Mouse (Mus musculus): ENCODE measurements around the gene Zswim4. TPM values are rescaled to one million over a fixed set of nuclear protein-coding genes. Genes with fewer than 3 reads are reported as not detected.
"Not testable (repeated sequence)": the region's sequence is repeated elsewhere in the genome, so short reads cannot be mapped to it uniquely, and the experiment has no call there.

Gene Zswim4
- 22.4 and 26.4 TPM in 2 replicates for polyA plus RNA-seq (2015; fragmentation: Nextera tagmentation; extraction: Ambion mirVana)

GRCm38 (mm10) chr8:84236998-84237473, at the start of gene Zswim4:
Gene Zswim4, minus strand, starts transcription at chr8:84237055.
- Histone ChIP-seq H3K4me1 (ENCODE audit: control insufficient read depth, insufficient read depth, low read length) (peaks cover 30% of the 10 kb centered on the region), H3K4me3 (ENCODE audit: low read depth, low read length) (peak within 1 kb of the TSS; percentile 74), H3K36me3 (ENCODE audit: control insufficient read depth, insufficient read depth, low read length) (no peaks in the 10 kb centered on the region), H3K9me3 (replicated peaks; ENCODE audit: control insufficient read depth, low read length, poor library complexity, severe bottlenecking) (no peaks in the 10 kb centered on the region), H3K27ac (ENCODE audit: low read length) (peak within 1 kb of the TSS; percentile 86), H3K27me3 (ENCODE audit: control insufficient read depth, insufficient read depth, low read depth, low read length) (no peaks in the 10 kb centered on the region), H3K9ac (ENCODE audit: low read depth, low read length) (peak within 1 kb of the TSS; percentile 91), H3K4me2 (ENCODE audit: low read length) (peak within 1 kb of the TSS; percentile 93)
- ATAC-seq: peak; percentile 98
- under 1% methylated on average over 35 of the region's 35 CpGs for WGBS

DNA sequence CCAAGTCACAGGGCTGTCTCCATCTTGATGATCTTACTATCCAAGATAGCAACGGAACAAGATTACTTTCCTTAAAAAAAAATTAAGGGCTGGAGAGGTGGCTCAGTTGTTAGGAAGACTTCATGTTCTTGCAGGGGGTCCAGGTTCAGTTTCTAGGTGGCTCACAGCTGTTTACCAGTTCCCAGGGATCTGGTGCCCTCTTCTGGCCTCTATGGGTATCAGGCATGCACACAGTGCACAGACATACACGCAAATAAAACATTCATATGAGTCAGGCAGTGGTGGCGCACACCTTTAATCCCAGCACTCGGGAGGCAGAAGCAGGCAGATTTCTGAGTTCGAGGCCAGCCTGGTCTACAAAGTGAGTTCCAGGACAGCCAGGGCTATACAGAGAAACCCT, 48.8 kb upstream of the Zswim4 start:
- WGBS: 60% methylated on average over 5 of the region's 5 CpGs
- ATAC-seq; H3K36me3 ChIP-seq (ENCODE audit: control insufficient read depth, insufficient read depth, low read length): not testable (repeated sequence)

DNA sequence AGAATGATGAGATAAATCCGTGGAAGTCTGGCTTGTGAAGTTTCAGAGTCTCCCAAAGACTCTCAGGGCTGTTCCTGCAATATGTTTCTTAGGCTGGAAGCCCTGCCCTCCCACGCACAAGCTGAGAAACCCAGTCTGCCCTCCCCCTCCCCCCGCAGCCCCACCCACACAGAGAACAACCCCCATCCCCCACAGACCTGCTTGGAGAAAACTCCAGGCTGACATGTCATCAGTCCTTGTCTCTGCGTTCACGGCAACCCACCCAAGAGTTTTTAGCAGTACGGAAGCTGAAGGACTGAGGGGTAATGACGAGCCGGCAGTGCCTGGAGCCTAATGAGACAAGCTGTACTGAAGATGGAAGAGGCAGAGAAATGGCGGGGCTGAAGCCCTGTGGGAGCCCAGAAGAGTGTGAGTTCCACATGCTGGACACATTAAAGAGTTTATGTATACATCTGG, 47.8 kb upstream of the Zswim4 start:
- Histone ChIP-seq H3K9ac (ENCODE audit: low read depth, low read length) (no peak overlapping the region), H3K4me3 (ENCODE audit: low read depth, low read length) (no peak overlapping the region), H3K9me3 (replicated peaks; ENCODE audit: control insufficient read depth, low read length, poor library complexity, severe bottlenecking) (no peaks in the 10 kb centered on the region), H3K4me2 (ENCODE audit: low read length) (no peak overlapping the region), H3K4me1 (ENCODE audit: control insufficient read depth, insufficient read depth, low read length) (no peaks in the 10 kb centered on the region), H3K36me3 (ENCODE audit: control insufficient read depth, insufficient read depth, low read length) (no peaks in the 10 kb centered on the region), H3K27me3 (ENCODE audit: control insufficient read depth, insufficient read depth, low read depth, low read length) (no peaks in the 10 kb centered on the region), H3K27ac (ENCODE audit: low read length) (no peak overlapping the region)
- no peak for ATAC-seq
- 41% methylated on average over 9 of the region's 9 CpGs for WGBS

More for the DNA sequence above, 48.8 kb upstream of the Zswim4 start:
- H3K27me3 ChIP-seq (ENCODE audit: control insufficient read depth, insufficient read depth, low read depth, low read length); H3K4me2 ChIP-seq (ENCODE audit: low read length); H3K9ac ChIP-seq (ENCODE audit: low read depth, low read length); H3K4me1 ChIP-seq (ENCODE audit: control insufficient read depth, insufficient read depth, low read length); H3K27ac ChIP-seq (ENCODE audit: low read length); H3K9me3 ChIP-seq (replicated peaks; ENCODE audit: control insufficient read depth, low read length, poor library complexity, severe bottlenecking); H3K4me3 ChIP-seq (ENCODE audit: low read depth, low read length): not testable (repeated sequence)

- no peaks in the 10 kb centered on the region for H3K4me1 ChIP-seq (ENCODE audit: control insufficient read depth, insufficient read depth, low read length)
- no peaks in the 10 kb centered on the region for H3K9me3 ChIP-seq (replicated peaks; ENCODE audit: control insufficient read depth, low read length, poor library complexity, severe bottlenecking)
- no peak overlapping the region for H3K4me3 ChIP-seq (ENCODE audit: low read depth, low read length)
- no peak overlapping the region for H3K9ac ChIP-seq (ENCODE audit: low read depth, low read length)
- ATAC-seq: no peak
- H3K4me2 ChIP-seq (ENCODE audit: low read length): no peak overlapping the region
- 84% methylated on average over 10 of the region's 10 CpGs for WGBS
- H3K36me3 ChIP-seq (ENCODE audit: control insufficient read depth, insufficient read depth, low read length): no peaks in the 10 kb centered on the region
- no peaks in the 10 kb centered on the region for H3K27me3 ChIP-seq (ENCODE audit: control insufficient read depth, insufficient read depth, low read depth, low read length)
- no peak overlapping the region for H3K27ac ChIP-seq (ENCODE audit: low read length)
Observed at GRCm38 (mm10) chr8:84280777-84281176, 43.9 kb upstream of the Zswim4 start.

DNA sequence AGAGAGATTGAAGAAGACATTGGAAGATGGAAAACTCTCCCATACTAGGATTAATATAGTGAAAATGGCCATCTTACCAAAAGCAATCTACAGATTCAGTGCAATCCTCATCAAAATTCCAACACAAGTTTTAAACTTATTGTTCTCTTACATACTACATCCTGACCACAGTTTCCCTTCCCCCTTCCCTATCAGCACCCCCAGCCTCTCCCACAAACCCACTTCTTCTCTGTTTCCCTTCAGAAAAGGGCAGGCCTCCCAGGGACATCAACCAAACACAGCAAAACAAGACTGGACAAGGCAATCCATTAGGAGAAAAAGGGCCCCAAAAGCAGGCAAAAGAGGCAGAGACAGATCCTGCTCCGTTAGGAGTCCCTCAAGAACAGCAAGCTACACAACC, 39.6 kb upstream of the Zswim4 start:
- no peak overlapping the region for H3K9ac ChIP-seq (ENCODE audit: low read depth, low read length)
- no peak overlapping the region for H3K4me3 ChIP-seq (ENCODE audit: low read depth, low read length)
- no peak overlapping the region for H3K4me2 ChIP-seq (ENCODE audit: low read length)
- no peak for ATAC-seq
- H3K36me3 ChIP-seq (ENCODE audit: control insufficient read depth, insufficient read depth, low read length): no peaks in the 10 kb centered on the region
- 47% methylated on average over 1 of the region's 1 CpGs for WGBS
- H3K9me3 ChIP-seq (replicated peaks; ENCODE audit: control insufficient read depth, low read length, poor library complexity, severe bottlenecking): no peaks in the 10 kb centered on the region
- no peak overlapping the region for H3K27ac ChIP-seq (ENCODE audit: low read length)
- no peaks in the 10 kb centered on the region for H3K27me3 ChIP-seq (ENCODE audit: control insufficient read depth, insufficient read depth, low read depth, low read length)
- H3K4me1 ChIP-seq (ENCODE audit: control insufficient read depth, insufficient read depth, low read length): no peaks in the 10 kb centered on the region

DNA sequence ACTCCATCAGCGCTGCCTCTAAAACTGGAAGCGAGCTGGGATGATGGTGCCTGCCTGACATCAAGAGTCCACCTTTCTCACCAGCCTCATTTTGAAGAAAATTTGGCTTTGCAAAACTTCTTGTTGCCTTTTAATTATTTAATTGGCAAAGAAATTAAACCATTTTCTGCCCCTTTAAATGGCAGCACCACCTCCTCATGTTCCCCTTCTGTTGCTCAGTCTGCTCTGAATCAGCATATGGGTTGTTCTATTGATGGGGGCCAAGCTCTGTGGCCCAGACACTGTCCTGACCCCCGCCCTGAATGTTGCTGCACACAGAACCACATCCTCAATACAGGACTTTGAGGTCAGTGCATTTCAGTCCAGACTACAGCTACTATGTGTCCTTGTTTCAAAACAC, 37.1 kb upstream of the Zswim4 start:
- H3K9ac ChIP-seq (ENCODE audit: low read depth, low read length): no peak overlapping the region
- H3K36me3 ChIP-seq (ENCODE audit: control insufficient read depth, insufficient read depth, low read length): no peaks in the 10 kb centered on the region
- 82% methylated on average over 3 of the region's 3 CpGs for WGBS

DNA sequence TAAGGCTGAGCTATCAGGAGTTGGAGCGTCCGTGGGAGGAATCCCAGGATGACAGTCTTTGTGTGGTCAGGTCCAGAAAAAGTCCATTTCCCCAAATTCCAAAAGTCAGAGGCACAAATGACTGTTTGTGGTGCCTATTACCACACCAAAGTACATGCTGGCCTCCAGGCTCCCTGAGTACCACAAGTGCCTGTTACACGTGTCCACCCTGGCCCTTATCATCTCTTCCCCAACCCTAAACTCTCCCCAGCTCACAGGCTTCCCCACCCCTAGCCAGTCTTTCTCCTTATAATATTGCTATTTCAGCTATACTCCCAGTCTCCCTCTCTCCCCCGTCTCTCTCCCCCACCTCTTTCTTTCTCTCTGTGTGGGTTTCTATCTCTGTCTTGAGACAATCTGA, 35.4 kb upstream of the Zswim4 start:
- H3K4me3 ChIP-seq (ENCODE audit: low read depth, low read length): no peak overlapping the region
- ATAC-seq: no peak
- H3K4me1 ChIP-seq (ENCODE audit: control insufficient read depth, insufficient read depth, low read length): peaks cover 10% of the 10 kb centered on the region
- no peaks in the 10 kb centered on the region for H3K36me3 ChIP-seq (ENCODE audit: control insufficient read depth, insufficient read depth, low read length)
- no peaks in the 10 kb centered on the region for H3K27me3 ChIP-seq (ENCODE audit: control insufficient read depth, insufficient read depth, low read depth, low read length)
- no peak overlapping the region for H3K27ac ChIP-seq (ENCODE audit: low read length)
- WGBS: 86% methylated on average over 4 of the region's 4 CpGs
- H3K4me2 ChIP-seq (ENCODE audit: low read length): no peak overlapping the region
- H3K9ac ChIP-seq (ENCODE audit: low read depth, low read length): no peak overlapping the region
- no peaks in the 10 kb centered on the region for H3K9me3 ChIP-seq (replicated peaks; ENCODE audit: control insufficient read depth, low read length, poor library complexity, severe bottlenecking)

More for the DNA sequence above, 37.1 kb upstream of the Zswim4 start:
- no peak overlapping the region for H3K4me2 ChIP-seq (ENCODE audit: low read length)
- peaks cover 10% of the 10 kb centered on the region for H3K4me1 ChIP-seq (ENCODE audit: control insufficient read depth, insufficient read depth, low read length)
- H3K9me3 ChIP-seq (replicated peaks; ENCODE audit: control insufficient read depth, low read length, poor library complexity, severe bottlenecking): no peaks in the 10 kb centered on the region
- no peak overlapping the region for H3K4me3 ChIP-seq (ENCODE audit: low read depth, low read length)
- no peaks in the 10 kb centered on the region for H3K27me3 ChIP-seq (ENCODE audit: control insufficient read depth, insufficient read depth, low read depth, low read length)
- no peak for ATAC-seq
- H3K27ac ChIP-seq (ENCODE audit: low read length): no peak overlapping the region

DNA sequence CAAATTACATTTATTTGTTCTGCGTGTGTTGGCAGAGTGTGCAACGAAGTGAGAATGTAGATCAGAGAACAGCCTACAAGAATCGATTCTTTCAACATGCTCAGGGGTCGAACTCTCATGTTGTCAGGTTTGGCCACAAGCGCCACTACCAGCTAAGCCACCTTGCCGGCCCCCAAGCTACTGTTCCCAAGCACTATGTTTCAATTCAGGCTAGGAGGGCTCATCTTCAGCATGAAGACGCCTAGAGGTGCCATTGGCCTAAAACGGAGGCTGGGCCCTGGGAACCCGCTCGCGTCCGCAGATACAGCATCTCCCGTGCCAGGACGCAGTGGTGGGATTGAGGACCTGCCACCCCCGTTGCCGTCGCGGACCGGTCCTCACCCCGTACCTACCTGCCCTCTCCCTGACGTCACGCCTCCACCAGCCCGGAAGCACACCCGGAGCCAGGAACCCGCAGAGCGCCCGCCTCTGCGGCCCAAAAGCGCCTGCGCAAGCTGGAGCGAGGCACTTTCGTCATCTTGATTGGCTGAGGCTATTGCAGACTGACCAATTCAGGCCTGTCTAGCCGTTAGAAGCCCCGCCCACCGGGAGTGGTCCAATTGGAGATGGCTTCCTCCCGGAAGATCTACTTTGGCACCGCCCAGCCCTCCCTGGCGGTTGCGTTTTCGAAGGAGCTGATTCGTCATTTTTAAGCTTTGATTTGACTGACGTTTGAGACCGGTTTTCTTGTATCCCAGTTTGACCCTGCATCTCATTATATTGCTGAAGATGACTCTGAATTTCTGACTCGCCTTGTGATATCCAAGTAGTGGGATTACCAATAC, 33.3 kb upstream of the Zswim4 start, which contains the start of gene Ccdc130:
Ccdc130 (minus strand) TSS at position 431 of the 824 bp plus-strand sequence.
- Histone ChIP-seq H3K4me3 (ENCODE audit: low read depth, low read length) (peak within 1 kb of the TSS; percentile 73), H3K9ac (ENCODE audit: low read depth, low read length) (peak within 1 kb of the TSS; percentile 82), H3K27ac (ENCODE audit: low read length) (peak within 1 kb of the TSS; percentile 83), H3K4me1 (ENCODE audit: control insufficient read depth, insufficient read depth, low read length) (peaks cover 10% of the 10 kb centered on the region), H3K4me2 (ENCODE audit: low read length) (peak within 1 kb of the TSS; percentile 92), H3K36me3 (ENCODE audit: control insufficient read depth, insufficient read depth, low read length) (peaks cover 13% of the 10 kb centered on the region; the same call in 1 of the 2 replicates), H3K27me3 (ENCODE audit: control insufficient read depth, insufficient read depth, low read depth, low read length) (no peaks in the 10 kb centered on the region), H3K9me3 (replicated peaks; ENCODE audit: control insufficient read depth, low read length, poor library complexity, severe bottlenecking) (no peaks in the 10 kb centered on the region)
- WGBS: under 1% methylated on average over 44 of the region's 44 CpGs
- ATAC-seq: peak; percentile 99

DNA sequence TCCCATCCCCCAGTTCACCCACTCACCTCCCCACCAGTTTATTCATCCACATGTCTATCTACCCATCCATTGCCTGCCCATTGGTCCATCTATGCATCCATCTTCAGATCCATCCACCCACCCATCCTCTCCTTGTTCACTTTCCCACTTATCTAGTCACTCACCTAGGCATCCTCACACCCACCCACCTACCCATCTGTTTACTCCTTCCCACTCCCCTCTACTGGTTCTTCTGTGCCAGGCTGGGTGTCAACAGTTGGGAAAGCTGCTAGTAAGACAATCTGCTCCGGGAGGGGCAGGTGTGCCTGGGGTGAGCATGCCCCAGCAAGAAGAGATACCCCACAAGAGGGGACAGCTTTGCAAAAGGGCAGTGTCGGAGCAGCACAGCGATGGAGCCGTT, 24.2 kb upstream of the Zswim4 start:
- H3K27me3 ChIP-seq (ENCODE audit: control insufficient read depth, insufficient read depth, low read depth, low read length): no peaks in the 10 kb centered on the region
- H3K4me1 ChIP-seq (ENCODE audit: control insufficient read depth, insufficient read depth, low read length): peaks cover 12% of the 10 kb centered on the region
- no peak overlapping the region for H3K9ac ChIP-seq (ENCODE audit: low read depth, low read length)
- WGBS: 93% methylated on average over 4 of the region's 4 CpGs
- no peak for ATAC-seq
- H3K4me3 ChIP-seq (ENCODE audit: low read depth, low read length): no peak overlapping the region
- H3K27ac ChIP-seq (ENCODE audit: low read length): no peak overlapping the region
- peaks cover 32% of the 10 kb centered on the region for H3K36me3 ChIP-seq (ENCODE audit: control insufficient read depth, insufficient read depth, low read length)
- no peak overlapping the region for H3K4me2 ChIP-seq (ENCODE audit: low read length)
- H3K9me3 ChIP-seq (replicated peaks; ENCODE audit: control insufficient read depth, low read length, poor library complexity, severe bottlenecking): no peaks in the 10 kb centered on the region

All from midbrain, embryonic 16.5 days (tissue).